Mouse (Mus musculus): ENCODE results near the gene Eef1akmt3. TPM values are rescaled to one million over a fixed set of nuclear protein-coding genes. Genes with fewer than 3 reads are reported as not detected.

The Eef1akmt3 gene
- polyA plus RNA-seq, 1 experiment: 0.38 TPM

- no peak for DNase-seq
- WGBS: 19% methylated on average over 3 of the region's 3 CpGs
- TF ChIP-seq CTCF (IDR thresholded peaks at IDR 0.05; ENCODE audit: insufficient read depth, low read length): no peak
- TF ChIP-seq POLR2A (IDR thresholded peaks at IDR 0.05; ENCODE audit: borderline replicate concordance, extremely low read depth, low read depth, low read length): peak; percentile 18; the same call in 1 of the 2 replicates
- H3K4me1 ChIP-seq (ENCODE audit: control insufficient read depth, insufficient read depth, low read length): peaks cover 48% of the 10 kb centered on the region
- peak overlapping the region; percentile 29 for H3K4me3 ChIP-seq (replicated peaks; ENCODE audit: extremely low read depth, low read depth, low read length)
These were observed 59.6 kb downstream of the Eef1akmt3 start for GRCm38 (mm10) chr10:126981746-126982145.

Other genes with a start within 250 kb of the Eef1akmt3 start
- 6.1 and 6.6 TPM in 2 replicates for gene Atp23, start 140.2 kb downstream of the Eef1akmt3 start, polyA plus RNA-seq (2012; rRNA removed)
- gene Ctdsp2, start 62.8 kb downstream of the Eef1akmt3 start, polyA plus RNA-seq (2012; rRNA removed): 182 and 227 TPM in 2 replicates
- gene Avil, start 40.8 kb downstream of the Eef1akmt3 start, polyA plus RNA-seq (2012; rRNA removed): 0.12 and 0.30 TPM in 2 replicates
- 22.4 and 25.1 TPM in 2 replicates for gene Tsfm, start 10.7 kb downstream of the Eef1akmt3 start, polyA plus RNA-seq (2012; rRNA removed)
- 8.9 and 14.5 TPM in 2 replicates for gene Mettl1, start 99 bp downstream of the Eef1akmt3 start, polyA plus RNA-seq (2012; rRNA removed)
- 0.14 and 0.26 TPM in 2 replicates for gene Cyp27b1, start 6.7 kb upstream of the Eef1akmt3 start, polyA plus RNA-seq (2012; rRNA removed)
- 5.4 and 6.1 TPM in 2 replicates for gene March9, start 18.7 kb upstream of the Eef1akmt3 start, polyA plus RNA-seq (2012; rRNA removed)
- 151 and 182 TPM in 2 replicates for gene Cdk4, start 22.0 kb upstream of the Eef1akmt3 start, polyA plus RNA-seq (2012; rRNA removed)
- gene Tspan31, start 28.8 kb upstream of the Eef1akmt3 start, polyA plus RNA-seq (2012; rRNA removed): 60.8 and 99.3 TPM in 2 replicates
- 5.2 and 7.7 TPM in 2 replicates for gene Agap2, start 33.8 kb upstream of the Eef1akmt3 start, polyA plus RNA-seq (2012; rRNA removed)
- gene Os9, start 79.6 kb upstream of the Eef1akmt3 start, polyA plus RNA-seq (2012; rRNA removed): 89.5 and 111 TPM in 2 replicates
- 70.8 and 81.2 TPM in 2 replicates for gene B4galnt1, start 123.7 kb upstream of the Eef1akmt3 start, polyA plus RNA-seq (2012; rRNA removed)
- gene Slc26a10, start 139.1 kb upstream of the Eef1akmt3 start, polyA plus RNA-seq (2012; rRNA removed): 3.5 and 7.4 TPM in 2 replicates
- 29.1 and 36.7 TPM in 2 replicates for gene Arhgef25, start 148.6 kb upstream of the Eef1akmt3 start, polyA plus RNA-seq (2012; rRNA removed)
- 134 and 157 TPM in 2 replicates for gene Dtx3, start 154.2 kb upstream of the Eef1akmt3 start, polyA plus RNA-seq (2012; rRNA removed)
- 36.6 and 45.7 TPM in 2 replicates for gene Pip4k2c, start 170.1 kb upstream of the Eef1akmt3 start, polyA plus RNA-seq (2012; rRNA removed)
- gene Kif5a, start 221.8 kb upstream of the Eef1akmt3 start, polyA plus RNA-seq (2012; rRNA removed): 1.3 TPM in 2 replicates
- 149 and 178 TPM in 2 replicates for gene Dctn2, start 224.9 kb upstream of the Eef1akmt3 start, polyA plus RNA-seq (2012; rRNA removed)
- 52.2 and 57.6 TPM in 2 replicates for gene Mbd6, start 247.5 kb upstream of the Eef1akmt3 start, polyA plus RNA-seq (2012; rRNA removed)

Measured in lung, adult 2 months (tissue).